Mouse (Mus musculus) forebrain, embryonic 15.5 days (tissue): ENCODE measurements around the gene Tmem135. TPM values are rescaled to one million over a fixed set of nuclear protein-coding genes. Genes with fewer than 3 reads are reported as not detected.
"Not testable (repeated sequence)": the region's sequence is repeated elsewhere in the genome, so short reads cannot be mapped to it uniquely, and the experiment has no call there.

ENCODE experiments used
- ATAC-seq: fragments of 200-750 bp; cut with Nextera tagmentation; replicated peaks from 2 replicates; pipeline ENCODE4 v1.8.0; 2017; ENCODE audit warnings: mild to moderate bottlenecking, moderate TSS enrichment, moderate library complexity
- H3K27ac ChIP-seq: fragments of 300-500 bp; sonication (generic); replicated peaks from 2 replicates; pipeline ENCODE4 v1.5.1; 2015; ENCODE audit warnings: mild to moderate bottlenecking, inconsistent platforms
- H3K27me3 ChIP-seq: fragments of 300-500 bp; sonication (generic); 2 replicates; pipeline ENCODE4 v1.6.1; 2015; ENCODE audit warnings: inconsistent platforms
- H3K36me3 ChIP-seq: fragments of 300-500 bp; sonication (generic); 2 replicates; pipeline ENCODE4 v1.6.1; 2015; ENCODE audit warnings: mild to moderate bottlenecking, inconsistent platforms
- H3K4me1 ChIP-seq: fragments of 300-500 bp; sonication (generic); 2 replicates; pipeline ENCODE4 v1.6.1; 2015; ENCODE audit warnings: inconsistent platforms
- H3K4me2 ChIP-seq: fragments of 300-500 bp; sonication (generic); replicated peaks from 2 replicates; pipeline ENCODE4 v1.6.1; 2015; ENCODE audit warnings: mild to moderate bottlenecking, inconsistent platforms
- H3K4me3 ChIP-seq: fragments of 300-500 bp; sonication (generic); 2 replicates; pipeline ENCODE4 v1.5.1; 2015; ENCODE audit warnings: mild to moderate bottlenecking, inconsistent platforms
- H3K9ac ChIP-seq: fragments of 300-500 bp; sonication (generic); replicated peaks from 2 replicates; pipeline ENCODE4 v1.6.1; 2015; ENCODE audit warnings: mild to moderate bottlenecking, inconsistent platforms
- H3K9me3 ChIP-seq: fragments of 300-500 bp; sonication (generic); 2 replicates; pipeline ENCODE4 v1.6.1; 2016; ENCODE audit warnings: inconsistent platforms
- WGBS: fragments of 180-500 bp; shearing (Covaris S2); methylation state at CpG from one replicate; pipeline ENCODE4 v1.1.7; 2015; ENCODE audit warnings: mixed read lengths; 5-methylcytosine and 5-hydroxymethylcytosine counted together
- polyA plus RNA-seq: library from polyadenylated mRNA; unstranded; fragments of >200 nt; fragmentation: Nextera tagmentation; extraction: Ambion mirVana; gene quantifications from 2 replicates; pipeline ENCODE4 v1.2.1, GENCODE M21; 2015

Gene Tmem135
- polyA plus RNA-seq, 1 experiment from 2014 or later = 25.4 TPM

GRCm38 (mm10) chr7:89306831-89307230, 97.2 kb downstream of the Tmem135 start:
- ATAC-seq = no peak
- Histone ChIP-seq H3K36me3 (no peaks in the 10 kb centered on the region), H3K4me3 (no peak overlapping the region), H3K9me3 (no peaks in the 10 kb centered on the region), H3K4me2 (no peak overlapping the region), H3K27me3 (no peaks in the 10 kb centered on the region), H3K9ac (no peak overlapping the region), H3K4me1 (no peaks in the 10 kb centered on the region), H3K27ac (no peak overlapping the region)
- WGBS = 78% methylated on average over 6 of the region's 6 CpGs

GRCm38 (mm10) chr7:89304958-89305357, 99.1 kb downstream of the Tmem135 start:
- Histone ChIP-seq H3K27ac (no peak overlapping the region), H3K4me3 (no peak overlapping the region), H3K4me1 (no peaks in the 10 kb centered on the region), H3K36me3 (no peaks in the 10 kb centered on the region), H3K9ac (no peak overlapping the region), H3K9me3 (no peaks in the 10 kb centered on the region), H3K4me2 (no peak overlapping the region), H3K27me3 (no peaks in the 10 kb centered on the region)
- no peak for ATAC-seq
- 94% methylated on average over 3 of the region's 3 CpGs for WGBS

- Histone ChIP-seq H3K9ac (no peak overlapping the region), H3K4me2 (no peak overlapping the region)
- WGBS = 95% methylated on average over 1 of the region's 1 CpGs
Measured at GRCm38 (mm10) chr7:89303765-89304164, 100.3 kb downstream of the Tmem135 start.

GRCm38 (mm10) chr7:89298911-89299458, 105.0 kb downstream of the Tmem135 start:
- Histone ChIP-seq H3K4me1 (no peaks in the 10 kb centered on the region; the same call in 1 of the 2 replicates), H3K36me3 (no peaks in the 10 kb centered on the region), H3K9me3 (no peaks in the 10 kb centered on the region), H3K4me3 (no peak overlapping the region), H3K27me3 (no peaks in the 10 kb centered on the region), H3K4me2 (no peak overlapping the region), H3K9ac (no peak overlapping the region), H3K27ac (no peak overlapping the region)
- no peak for ATAC-seq
- WGBS = 85% methylated on average over 1 of the region's 1 CpGs

More at GRCm38 (mm10) chr7:89303765-89304164, 100.3 kb downstream of the Tmem135 start:
- no peaks in the 10 kb centered on the region for H3K27me3 ChIP-seq
- H3K27ac ChIP-seq = no peak overlapping the region
- no peaks in the 10 kb centered on the region for H3K36me3 ChIP-seq
- no peak overlapping the region for H3K4me3 ChIP-seq
- no peaks in the 10 kb centered on the region for H3K4me1 ChIP-seq
- no peaks in the 10 kb centered on the region for H3K9me3 ChIP-seq
- ATAC-seq = no peak

- H3K9me3 ChIP-seq = no peaks in the 10 kb centered on the region
- H3K9ac ChIP-seq = no peak overlapping the region
- no peaks in the 10 kb centered on the region; the same call in 1 of the 2 replicates for H3K4me1 ChIP-seq
- 89% methylated on average over 1 of the region's 1 CpGs for WGBS
- H3K27ac ChIP-seq = no peak overlapping the region
- H3K27me3 ChIP-seq = no peaks in the 10 kb centered on the region
- H3K4me3 ChIP-seq = no peak overlapping the region
- H3K4me2 ChIP-seq = no peak overlapping the region
- no peaks in the 10 kb centered on the region for H3K36me3 ChIP-seq
- ATAC-seq = no peak
Measured at GRCm38 (mm10) chr7:89296941-89297340, 107.1 kb downstream of the Tmem135 start.

GRCm38 (mm10) chr7:89282664-89283063, 121.4 kb downstream of the Tmem135 start:
- no peak overlapping the region for H3K9ac ChIP-seq
- no peak overlapping the region for H3K4me2 ChIP-seq
- 94% methylated on average over 7 of the region's 7 CpGs for WGBS
- H3K4me1 ChIP-seq = no peaks in the 10 kb centered on the region
- ATAC-seq = no peak
- no peaks in the 10 kb centered on the region for H3K27me3 ChIP-seq
- no peaks in the 10 kb centered on the region for H3K9me3 ChIP-seq
- H3K27ac ChIP-seq = no peak overlapping the region
- no peaks in the 10 kb centered on the region for H3K36me3 ChIP-seq
- H3K4me3 ChIP-seq = no peak overlapping the region

- not testable (repeated sequence) for H3K9me3 ChIP-seq, H3K4me1 ChIP-seq, H3K27me3 ChIP-seq, H3K4me3 ChIP-seq, ATAC-seq, H3K9ac ChIP-seq, H3K36me3 ChIP-seq, H3K27ac ChIP-seq, H3K4me2 ChIP-seq
Measured at GRCm38 (mm10) chr7:89270438-89270837, 133.6 kb downstream of the Tmem135 start.

- Histone ChIP-seq H3K9ac (no peak overlapping the region), H3K36me3 (no peaks in the 10 kb centered on the region), H3K27me3 (no peaks in the 10 kb centered on the region), H3K4me2 (no peak overlapping the region), H3K4me3 (no peak overlapping the region), H3K9me3 (no peaks in the 10 kb centered on the region), H3K4me1 (no peaks in the 10 kb centered on the region), H3K27ac (no peak overlapping the region)
- no peak for ATAC-seq
- WGBS = 93% methylated on average over 6 of the region's 6 CpGs
Measured at GRCm38 (mm10) chr7:89269826-89270225, 134.2 kb downstream of the Tmem135 start.

GRCm38 (mm10) chr7:89267542-89267941, 136.5 kb downstream of the Tmem135 start:
- H3K9me3 ChIP-seq = no peaks in the 10 kb centered on the region
- ATAC-seq = no peak
- H3K36me3 ChIP-seq = no peaks in the 10 kb centered on the region
- H3K9ac ChIP-seq = no peak overlapping the region
- H3K4me3 ChIP-seq = no peak overlapping the region
- no peak overlapping the region for H3K4me2 ChIP-seq
- WGBS = 91% methylated on average over 1 of the region's 1 CpGs
- no peak overlapping the region for H3K27ac ChIP-seq
- no peaks in the 10 kb centered on the region for H3K4me1 ChIP-seq
- no peaks in the 10 kb centered on the region for H3K27me3 ChIP-seq

GRCm38 (mm10) chr7:89266017-89266760, 137.8 kb downstream of the Tmem135 start:
- Histone ChIP-seq H3K9ac (no peak overlapping the region), H3K9me3 (no peaks in the 10 kb centered on the region), H3K36me3 (no peaks in the 10 kb centered on the region), H3K4me1 (no peaks in the 10 kb centered on the region), H3K4me2 (no peak overlapping the region), H3K4me3 (no peak overlapping the region), H3K27ac (no peak overlapping the region), H3K27me3 (no peaks in the 10 kb centered on the region)
- ATAC-seq = no peak
- WGBS = 86% methylated on average over 7 of the region's 7 CpGs

- no peak for ATAC-seq
- H3K27ac ChIP-seq = no peak overlapping the region
- no peaks in the 10 kb centered on the region for H3K9me3 ChIP-seq
- H3K27me3 ChIP-seq = no peaks in the 10 kb centered on the region
- H3K4me2 ChIP-seq = no peak overlapping the region
- H3K36me3 ChIP-seq = no peaks in the 10 kb centered on the region
- H3K4me1 ChIP-seq = no peaks in the 10 kb centered on the region
- no peak overlapping the region for H3K4me3 ChIP-seq
- H3K9ac ChIP-seq = no peak overlapping the region
Measured at GRCm38 (mm10) chr7:89260966-89261365, 143.1 kb downstream of the Tmem135 start.

- no peaks in the 10 kb centered on the region for H3K36me3 ChIP-seq
- H3K4me2 ChIP-seq = no peak overlapping the region
- no peak overlapping the region for H3K27ac ChIP-seq
- no peak overlapping the region for H3K4me3 ChIP-seq
- ATAC-seq = no peak
- no peak overlapping the region for H3K9ac ChIP-seq
- 78% methylated on average over 2 of the region's 2 CpGs for WGBS
- H3K27me3 ChIP-seq = no peaks in the 10 kb centered on the region
- no peaks in the 10 kb centered on the region for H3K9me3 ChIP-seq
- H3K4me1 ChIP-seq = no peaks in the 10 kb centered on the region
Measured at GRCm38 (mm10) chr7:89258832-89259231, 145.2 kb downstream of the Tmem135 start.
